Mouse (Mus musculus) kidney, postnatal 14 days (tissue): ENCODE data around the gene Col8a2.

Experiments used
- DNase-seq: peaks from one replicate; pipeline ENCODE4 v3.0.0; 2022; ENCODE audit warnings: mixed read lengths

Gene Col8a2

DNA sequence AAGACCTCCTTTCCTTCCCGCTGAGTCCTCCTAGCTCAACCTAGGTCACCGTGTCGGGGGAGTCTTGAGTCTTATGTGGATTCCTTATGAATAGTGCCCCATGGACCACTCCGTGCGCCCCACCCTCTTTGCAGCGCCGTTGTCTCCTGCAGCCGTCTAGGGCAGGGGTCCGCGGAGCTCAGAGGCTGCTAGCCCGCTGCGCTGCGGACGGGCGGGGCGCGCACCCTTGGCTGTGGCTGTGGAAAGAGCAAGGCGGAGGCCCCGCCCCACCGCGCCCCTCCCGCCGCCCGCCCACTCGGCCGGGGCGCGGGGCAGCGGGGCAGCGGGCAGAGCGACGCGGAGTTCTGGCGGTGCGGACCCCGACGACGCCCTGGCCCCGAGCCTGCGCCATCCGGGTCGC is at the start of gene Col8a2:
Gene Col8a2, plus strand, starts transcription at position 302 of the 400 bp plus-strand sequence.
- peak; percentile 52 for DNase-seq

GRCm38 (mm10) chr4:126237721-126238242 is 48.8 kb upstream of the Col8a2 start:
- no peak for DNase-seq

- DNase-seq, result no peak
Measured at GRCm38 (mm10) chr4:126239862-126240475, 46.6 kb upstream of the Col8a2 start.

DNA sequence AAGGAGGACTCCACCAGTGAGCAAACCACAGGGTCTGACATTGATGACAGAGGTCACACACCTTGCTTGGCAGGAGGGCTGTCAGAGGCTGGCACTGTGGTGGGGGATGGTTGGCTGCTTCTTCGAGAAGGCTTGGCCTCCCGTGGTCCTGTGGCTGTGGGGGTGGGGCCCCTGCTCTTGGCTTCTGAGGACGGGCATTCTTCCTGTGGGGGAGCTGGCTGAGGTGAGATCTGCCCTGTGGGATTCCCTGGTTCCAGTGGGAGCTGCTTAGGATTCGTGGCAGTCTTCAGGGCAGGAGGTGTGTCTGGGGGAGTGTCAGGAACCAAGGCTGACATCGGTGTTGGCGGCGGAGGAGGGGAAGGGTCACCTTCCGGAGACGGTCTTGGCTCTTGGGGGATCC is 44.6 kb upstream of the Col8a2 start:
- no peak for DNase-seq

DNA sequence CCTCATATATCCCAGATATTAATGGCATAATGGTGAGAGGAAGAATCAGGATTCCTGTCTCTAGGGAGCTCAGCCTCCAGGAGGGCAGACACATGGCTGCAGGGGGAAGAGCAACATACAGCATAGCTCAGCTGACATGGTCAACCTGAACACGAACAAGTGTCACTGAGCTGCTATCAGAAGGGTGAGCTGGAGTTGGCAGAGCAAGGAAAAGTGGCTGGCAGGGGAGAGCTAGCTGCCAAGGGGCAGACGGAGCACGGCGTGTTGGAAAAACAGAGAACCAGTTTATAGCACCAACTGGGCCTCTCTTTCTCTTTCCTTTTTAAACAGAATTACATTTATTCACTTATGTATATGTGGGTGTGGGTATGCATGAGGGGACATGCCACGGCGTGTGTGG is 44.1 kb upstream of the Col8a2 start:
- no peak for DNase-seq

GRCm38 (mm10) chr4:126246202-126246889 is 40.2 kb upstream of the Col8a2 start:
- no peak for DNase-seq

DNA sequence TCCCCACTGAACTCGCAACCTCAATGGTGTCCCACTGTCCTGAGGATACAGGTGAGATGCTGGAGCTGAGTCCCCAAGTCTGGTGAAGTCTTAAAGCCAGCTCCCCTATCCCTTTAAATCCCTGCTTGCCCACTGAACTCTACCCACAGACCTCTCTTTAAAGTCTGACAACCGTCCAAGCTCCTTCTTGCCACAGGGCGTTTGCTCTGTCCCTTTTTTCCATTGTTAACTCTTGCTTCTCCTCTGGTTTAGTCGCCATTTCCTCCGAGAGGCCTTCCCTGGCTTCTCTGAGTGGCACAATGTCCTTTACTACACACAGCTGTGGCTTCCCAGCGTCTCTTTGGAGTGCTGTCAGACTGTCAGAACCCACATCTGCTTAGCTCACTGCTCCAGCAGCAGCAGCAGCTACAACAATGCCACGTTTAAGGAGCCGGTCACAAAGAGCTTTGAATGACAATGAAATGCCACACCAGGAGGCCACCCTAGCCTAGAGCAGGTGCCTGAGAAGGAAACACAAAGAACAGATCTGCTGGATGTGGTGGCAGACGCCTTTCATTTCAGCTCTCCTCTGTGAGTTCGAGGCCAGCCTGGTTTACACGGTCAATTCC is 38.2 kb upstream of the Col8a2 start:
- DNase-seq, result no peak

GRCm38 (mm10) chr4:126250659-126251058 is 35.9 kb upstream of the Col8a2 start:
- DNase-seq, result no peak

GRCm38 (mm10) chr4:126251655-126252254 is 34.8 kb upstream of the Col8a2 start:
- DNase-seq, result peak; percentile 73

DNA sequence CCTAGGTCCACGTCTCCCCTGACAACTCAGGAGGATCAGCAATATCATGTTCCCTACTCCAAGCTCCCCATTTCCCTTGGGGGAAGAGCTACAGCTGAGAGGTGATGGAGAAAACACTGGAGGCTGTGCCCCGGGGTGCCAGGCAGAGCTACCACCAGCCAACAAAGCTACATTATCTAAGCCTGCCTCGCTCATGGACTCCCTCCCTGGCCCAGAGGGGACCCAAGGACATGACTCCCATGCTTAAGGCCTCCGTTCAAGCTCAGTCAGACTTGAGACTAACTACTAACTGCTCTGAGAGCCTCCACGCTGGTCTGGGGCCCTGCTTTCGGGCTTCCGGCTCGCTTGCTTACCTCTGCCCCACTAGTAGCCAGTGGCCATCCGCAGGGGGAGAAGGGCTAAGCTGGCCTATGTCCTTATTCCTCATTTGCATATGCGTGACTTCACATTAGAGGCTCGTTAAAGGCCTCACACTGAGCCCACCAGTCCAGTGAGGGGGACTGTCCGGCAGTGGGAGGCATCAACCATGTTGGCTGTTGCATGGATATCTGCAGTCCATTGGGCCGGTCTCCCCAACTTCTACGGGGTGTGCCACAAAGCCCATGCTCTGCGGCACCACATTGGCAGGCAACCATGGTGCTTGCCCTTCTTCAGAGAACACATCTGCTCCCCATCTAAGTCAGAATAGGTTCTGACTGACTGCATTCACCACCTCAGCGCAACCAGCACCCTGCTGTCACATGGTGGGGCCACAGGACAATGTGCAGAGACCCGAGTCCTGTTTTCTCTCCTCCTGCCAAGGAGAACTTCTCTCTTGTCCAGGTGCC is 34.0 kb upstream of the Col8a2 start:
- no peak for DNase-seq

DNA sequence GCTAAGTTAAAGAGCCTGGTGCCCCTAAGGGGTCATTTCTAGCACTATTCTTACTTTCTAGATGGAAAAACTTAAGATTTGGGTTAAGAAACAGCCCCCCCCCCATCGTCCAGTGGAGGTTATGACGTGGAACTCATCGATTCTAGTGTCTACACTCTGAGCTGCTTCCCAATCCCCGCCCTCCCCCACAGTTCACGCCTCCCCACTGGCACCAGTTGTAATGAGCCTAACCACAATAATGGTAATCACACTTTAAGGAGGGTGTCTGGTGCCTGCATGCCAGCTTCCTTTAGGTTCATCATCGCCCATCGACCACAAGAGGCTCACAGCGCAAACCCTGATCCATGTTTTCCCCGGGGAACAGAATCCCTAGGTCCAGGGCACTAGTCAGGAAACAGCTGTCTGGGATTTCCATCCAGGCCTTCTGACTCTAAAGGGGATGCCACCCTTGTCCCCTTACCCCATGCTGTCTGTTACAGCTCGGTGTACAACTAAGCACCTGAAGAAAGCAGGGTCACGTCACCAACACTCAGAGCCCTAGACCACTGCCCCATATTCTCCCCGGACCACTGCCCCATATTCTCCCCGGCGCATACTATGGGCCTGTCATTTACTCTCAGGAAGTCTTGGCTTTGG is 32.8 kb upstream of the Col8a2 start:
- DNase-seq, result no peak

- DNase-seq, result peak; percentile 56
Measured at GRCm38 (mm10) chr4:126254315-126255112, 32.1 kb upstream of the Col8a2 start.

- DNase-seq, result peak; percentile 69
Measured at GRCm38 (mm10) chr4:126255113-126256001, 31.2 kb upstream of the Col8a2 start.

DNA sequence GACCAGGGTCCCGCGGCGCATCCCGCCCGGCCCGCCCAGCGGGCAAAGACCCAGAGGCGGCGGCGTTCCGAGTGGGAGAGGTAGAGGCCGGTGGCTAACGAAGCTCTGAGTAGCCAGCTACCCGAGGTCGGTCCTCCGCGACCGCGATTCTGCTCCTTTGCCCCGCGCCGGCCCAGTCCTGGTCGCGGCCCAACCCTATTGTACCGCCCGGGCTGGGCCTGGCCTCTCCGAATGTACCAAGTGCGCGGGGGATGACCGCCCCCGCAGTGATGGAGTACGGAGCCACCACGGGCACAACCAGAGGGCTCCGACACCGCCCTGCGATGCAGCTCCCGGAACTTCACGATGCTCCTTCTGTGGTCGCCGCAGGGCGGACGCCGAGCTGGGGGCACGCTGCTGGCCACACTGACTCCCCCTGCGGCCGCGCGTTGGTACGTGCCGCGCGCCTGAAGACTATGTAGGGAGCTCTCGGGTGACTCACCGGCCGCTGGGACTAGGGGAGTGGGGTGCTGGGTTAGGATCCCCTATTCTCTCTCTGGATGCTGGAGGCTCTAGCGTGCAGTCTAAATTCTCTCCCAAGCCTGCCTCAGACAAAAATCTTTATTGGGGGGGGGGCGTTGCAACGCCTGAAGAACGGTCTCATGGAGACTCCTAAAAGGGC is 30.3 kb upstream of the Col8a2 start, which contains the start of gene Map7d1:
Gene Map7d1, minus strand, starts transcription at position 213 of the 661 bp plus-strand sequence.
- peak; percentile 92 for DNase-seq

- peak; percentile 57 for DNase-seq
Measured at GRCm38 (mm10) chr4:126256967-126257881, 29.4 kb upstream of the Col8a2 start.

GRCm38 (mm10) chr4:126259063-126259462 is 27.5 kb upstream of the Col8a2 start:
- DNase-seq, result no peak

DNA sequence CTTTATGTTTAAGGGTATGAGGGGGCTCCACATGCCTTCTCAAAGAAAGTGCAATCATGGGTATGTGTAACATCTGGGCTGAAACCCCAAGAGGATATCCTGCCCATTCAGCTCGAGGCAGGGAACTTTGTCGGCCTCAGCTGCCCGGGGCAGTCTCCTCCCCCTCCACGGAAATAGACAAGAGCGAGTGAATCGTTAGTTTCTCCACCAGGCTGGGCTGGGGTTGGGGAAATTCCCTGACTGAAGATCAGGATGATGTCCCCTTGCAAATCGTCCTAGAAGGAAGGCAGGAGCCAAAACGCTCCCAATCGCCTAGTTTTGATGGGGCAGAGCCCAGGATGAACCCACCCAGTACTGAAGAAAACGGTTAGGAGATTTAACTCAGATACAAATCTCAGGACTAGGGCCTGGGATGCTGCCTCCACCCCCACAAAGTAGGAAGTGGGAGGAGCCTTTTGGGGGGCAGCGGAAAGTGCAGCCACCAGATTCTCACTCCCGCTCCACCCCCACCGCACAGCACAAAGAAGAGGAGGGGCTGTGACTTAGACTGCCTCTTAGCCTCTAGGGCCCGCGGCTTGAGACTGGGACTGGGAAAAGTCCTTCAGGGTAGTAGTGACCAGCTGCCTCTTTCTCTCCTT is 27.0 kb upstream of the Col8a2 start:
- peak; percentile 88 for DNase-seq
